Mouse (Mus musculus) testis, adult 2 months (tissue): ENCODE measurements around the gene Abcc6. TPM values are rescaled to one million over a fixed set of nuclear protein-coding genes. Genes with fewer than 3 reads are reported as not detected.

Experiments used
- H3K27ac ChIP-seq: fragments of 200-500 bp; 2 replicates; pipeline ENCODE4 v1.5.1; 2012; ENCODE audit warnings: low read depth, low read length; ENCODE audit not compliant: control insufficient read depth, insufficient read depth
- H3K27me3 ChIP-seq: fragments of 200-500 bp; 2 replicates; pipeline ENCODE4 v1.6.1; 2012; ENCODE audit warnings: mild to moderate bottlenecking, low read length, moderate library complexity; ENCODE audit not compliant: control insufficient read depth, insufficient read depth
- H3K36me3 ChIP-seq: fragments of 200-500 bp; 2 replicates; pipeline ENCODE4 v1.6.1; 2012; ENCODE audit warnings: mild to moderate bottlenecking, low read length; ENCODE audit not compliant: control insufficient read depth, insufficient read depth
- H3K4me1 ChIP-seq: fragments of 200-500 bp; 2 replicates; pipeline ENCODE4 v1.6.1; 2012; ENCODE audit warnings: low read length; ENCODE audit not compliant: control insufficient read depth, insufficient read depth
- H3K4me3 ChIP-seq: fragments of 200-500 bp; 2 replicates; pipeline ENCODE4 v1.5.1; 2012; ENCODE audit warnings: low read depth, mild to moderate bottlenecking, low read length, moderate library complexity, mixed read lengths; ENCODE audit not compliant: control insufficient read depth
- CTCF ChIP-seq: fragments of 200-500 bp; IDR thresholded peaks from 2 replicates; pipeline ENCODE4 v1.5.1; 2012; ENCODE audit warnings: low read depth, mild to moderate bottlenecking, inconsistent platforms, low read length, moderate library complexity; ENCODE audit not compliant: control insufficient read depth, insufficient read depth, insufficient replicate concordance
- POLR2A ChIP-seq: fragments of 200-500 bp; IDR thresholded peaks from 2 replicates; pipeline ENCODE4 v1.6.1; 2012; ENCODE audit warnings: low read depth, mild to moderate bottlenecking, inconsistent platforms, low read length, moderate library complexity; ENCODE audit not compliant: control insufficient read depth
- polyA plus RNA-seq: library from polyadenylated mRNA; depleted of rRNA; stranded (reverse); fragments of >200 nt; gene quantifications from 2 replicates; pipeline ENCODE4 v1.2.3, GENCODE M21; 2012

Abcc6 gene
- polyA plus RNA-seq, 1 experiment = 1.0 TPM

- Histone ChIP-seq H3K27ac (no peak overlapping the region), H3K4me1 (peaks cover 4% of the 10 kb centered on the region; the same call in 1 of the 2 replicates), H3K27me3 (no peaks in the 10 kb centered on the region), H3K4me3 (no peak overlapping the region), H3K36me3 (no peaks in the 10 kb centered on the region)
- TF ChIP-seq POLR2A (no peak), CTCF (no peak)
Observed at GRCm38 (mm10) chr7:46028681-46029080, 1.4 kb downstream of the Abcc6 start.

- Histone ChIP-seq H3K27ac (no peak overlapping the region), H3K27me3 (no peaks in the 10 kb centered on the region), H3K36me3 (no peaks in the 10 kb centered on the region), H3K4me3 (no peak overlapping the region), H3K4me1 (no peaks in the 10 kb centered on the region)
- TF ChIP-seq POLR2A (no peak), CTCF (no peak)
Observed at GRCm38 (mm10) chr7:46025436-46025835, 4.7 kb downstream of the Abcc6 start.

- H3K27me3 ChIP-seq = no peaks in the 10 kb centered on the region
- H3K36me3 ChIP-seq = no peaks in the 10 kb centered on the region
- TF ChIP-seq POLR2A (no peak), CTCF (no peak)
- H3K4me1 ChIP-seq = no peaks in the 10 kb centered on the region
- no peak overlapping the region for H3K27ac ChIP-seq
- no peak overlapping the region for H3K4me3 ChIP-seq
Observed at GRCm38 (mm10) chr7:46021951-46022350, 8.2 kb downstream of the Abcc6 start.

- TF ChIP-seq POLR2A = no peak
- no peak for TF ChIP-seq CTCF
- H3K27me3 ChIP-seq = no peaks in the 10 kb centered on the region
- no peaks in the 10 kb centered on the region for H3K36me3 ChIP-seq
- H3K4me3 ChIP-seq = no peak overlapping the region
- no peak overlapping the region for H3K27ac ChIP-seq
- H3K4me1 ChIP-seq = no peaks in the 10 kb centered on the region
Observed at GRCm38 (mm10) chr7:46019594-46019993, 10.5 kb downstream of the Abcc6 start.

- Histone ChIP-seq H3K27me3 (no peaks in the 10 kb centered on the region), H3K4me3 (no peak overlapping the region), H3K4me1 (no peaks in the 10 kb centered on the region), H3K27ac (no peak overlapping the region), H3K36me3 (no peaks in the 10 kb centered on the region)
- TF ChIP-seq POLR2A (no peak), CTCF (no peak)
Observed at GRCm38 (mm10) chr7:46013266-46014010, 16.7 kb downstream of the Abcc6 start.

- TF ChIP-seq CTCF (no peak), POLR2A (no peak)
- Histone ChIP-seq H3K4me3 (no peak overlapping the region), H3K27ac (no peak overlapping the region), H3K36me3 (no peaks in the 10 kb centered on the region), H3K27me3 (no peaks in the 10 kb centered on the region), H3K4me1 (no peaks in the 10 kb centered on the region)
Observed at GRCm38 (mm10) chr7:46012121-46012520, 18.0 kb downstream of the Abcc6 start.

GRCm38 (mm10) chr7:46009578-46009977 is 20.5 kb downstream of the Abcc6 start:
- no peak overlapping the region for H3K4me3 ChIP-seq
- no peak overlapping the region for H3K27ac ChIP-seq
- no peaks in the 10 kb centered on the region for H3K36me3 ChIP-seq
- no peaks in the 10 kb centered on the region for H3K27me3 ChIP-seq
- H3K4me1 ChIP-seq = no peaks in the 10 kb centered on the region
- no peak for TF ChIP-seq POLR2A
- TF ChIP-seq CTCF = no peak; the same call in 1 of the 2 replicates
